Mouse (Mus musculus): ENCODE results near the gene 6030468B19Rik. TPM values are rescaled to one million over a fixed set of nuclear protein-coding genes. Genes with fewer than 3 reads are reported as not detected.
A peak's percentile ranks its signal among the peaks of the same experiment; 100 is the strongest.

Gene 6030468B19Rik
- total and polyA plus RNA-seq, 2 experiments from 2014 or later, result not detected

- under 1% methylated on average over 34 of the region's 34 CpGs for WGBS
- H3K27ac ChIP-seq (ENCODE audit: low read depth, low read length), result peak within 1 kb of the TSS; percentile 14; the same call in 1 of the 2 replicates
- peak within 1 kb of the TSS; percentile 37; the same call in 1 of the 2 replicates for H3K9ac ChIP-seq (replicated peaks; ENCODE audit: low read length, poor library complexity, severe bottlenecking)
- H3K9me3 ChIP-seq (ENCODE audit: low read length), result no peaks in the 10 kb centered on the region
- no peaks in the 10 kb centered on the region for H3K36me3 ChIP-seq (ENCODE audit: insufficient read depth, low read length)
- peak within 1 kb of the TSS; percentile 91 for H3K4me2 ChIP-seq (ENCODE audit: low read depth, low read length, poor library complexity, severe bottlenecking)
- H3K4me1 ChIP-seq (ENCODE audit: insufficient read depth, low read length), result 0 out of 2 replicates have a peak, but pooled peaks cover 4% of the 10 kb centered on the region
- TF ChIP-seq CTCF (IDR thresholded peaks at IDR 0.05), result no peak
- peak within 1 kb of the TSS; percentile 38 for H3K4me3 ChIP-seq (ENCODE audit: low read depth, low read length)
- DNase-seq (ENCODE audit: low spot score) (peak; percentile 82), ATAC-seq (ENCODE audit: low FRiP score) (peak; percentile 39; the same call in 1 of the 2 replicates)
- H3K27me3 ChIP-seq (ENCODE audit: insufficient read depth, low read length), result no peaks in the 10 kb centered on the region
These were observed 28.1 kb downstream of the 6030468B19Rik start, which contains the start of the genes Afmid and Tk1 for GRCm38 (mm10) chr11:117825333-117826101. Gene Afmid (plus strand): TSS chr11:117825924. Gene Tk1 (minus strand): TSS chr11:117826092.

- Histone ChIP-seq H3K4me3 (ENCODE audit: low read depth, low read length) (peak overlapping the region; percentile 38), H3K4me2 (ENCODE audit: low read depth, low read length, poor library complexity, severe bottlenecking) (peak overlapping the region; percentile 91), H3K9me3 (ENCODE audit: low read length) (no peaks in the 10 kb centered on the region), H3K27ac (ENCODE audit: low read depth, low read length) (peak overlapping the region; percentile 14; the same call in 1 of the 2 replicates), H3K9ac (replicated peaks; ENCODE audit: low read length, poor library complexity, severe bottlenecking) (peak overlapping the region; percentile 37; the same call in 1 of the 2 replicates), H3K27me3 (ENCODE audit: insufficient read depth, low read length) (no peaks in the 10 kb centered on the region), H3K4me1 (ENCODE audit: insufficient read depth, low read length) (0 out of 2 replicates have a peak, but pooled peaks cover 4% of the 10 kb centered on the region), H3K36me3 (ENCODE audit: insufficient read depth, low read length) (no peaks in the 10 kb centered on the region)
- ATAC-seq (ENCODE audit: low FRiP score) (no peak), DNase-seq (ENCODE audit: low spot score) (no peak)
- TF ChIP-seq CTCF (IDR thresholded peaks at IDR 0.05), result no peak
- 5% methylated on average over 5 of the region's 5 CpGs for WGBS
These were observed 28.7 kb downstream of the 6030468B19Rik start for GRCm38 (mm10) chr11:117826164-117826563.

GRCm38 (mm10) chr11:117826916-117827315 lies 29.5 kb downstream of the 6030468B19Rik start:
- H3K27ac ChIP-seq (ENCODE audit: low read depth, low read length), result no peak overlapping the region
- H3K4me1 ChIP-seq (ENCODE audit: insufficient read depth, low read length), result 0 out of 2 replicates have a peak, but pooled peaks cover 4% of the 10 kb centered on the region
- no peaks in the 10 kb centered on the region for H3K36me3 ChIP-seq (ENCODE audit: insufficient read depth, low read length)
- DNase-seq (ENCODE audit: low spot score), result no peak
- H3K4me2 ChIP-seq (ENCODE audit: low read depth, low read length, poor library complexity, severe bottlenecking), result no peak overlapping the region
- no peak overlapping the region for H3K4me3 ChIP-seq (ENCODE audit: low read depth, low read length)
- ATAC-seq (ENCODE audit: low FRiP score), result no peak
- H3K27me3 ChIP-seq (ENCODE audit: insufficient read depth, low read length), result no peaks in the 10 kb centered on the region
- H3K9me3 ChIP-seq (ENCODE audit: low read length), result no peaks in the 10 kb centered on the region
- no peak for TF ChIP-seq CTCF (IDR thresholded peaks at IDR 0.05)
- 75% methylated on average over 8 of the region's 8 CpGs for WGBS
- no peak overlapping the region for H3K9ac ChIP-seq (replicated peaks; ENCODE audit: low read length, poor library complexity, severe bottlenecking)

- ATAC-seq (ENCODE audit: low FRiP score), result no peak
- 70% methylated on average over 3 of the region's 3 CpGs for WGBS
- no peaks in the 10 kb centered on the region for H3K9me3 ChIP-seq (ENCODE audit: low read length)
These were observed 29.9 kb downstream of the 6030468B19Rik start for GRCm38 (mm10) chr11:117827386-117827785.

GRCm38 (mm10) chr11:117828149-117828887 lies 30.9 kb downstream of the 6030468B19Rik start:
- H3K4me3 ChIP-seq (ENCODE audit: low read depth, low read length), result no peak overlapping the region
- no peak for DNase-seq (ENCODE audit: low spot score)
- H3K9ac ChIP-seq (replicated peaks; ENCODE audit: low read length, poor library complexity, severe bottlenecking), result no peak overlapping the region
- no peak for ATAC-seq (ENCODE audit: low FRiP score)
- TF ChIP-seq CTCF (IDR thresholded peaks at IDR 0.05), result no peak
- no peaks in the 10 kb centered on the region for H3K9me3 ChIP-seq (ENCODE audit: low read length)
- 0 out of 2 replicates have a peak, but pooled peaks cover 4% of the 10 kb centered on the region for H3K4me1 ChIP-seq (ENCODE audit: insufficient read depth, low read length)
- no peaks in the 10 kb centered on the region for H3K36me3 ChIP-seq (ENCODE audit: insufficient read depth, low read length)
- no peak overlapping the region for H3K27ac ChIP-seq (ENCODE audit: low read depth, low read length)
- H3K27me3 ChIP-seq (ENCODE audit: insufficient read depth, low read length), result no peaks in the 10 kb centered on the region
- no peak overlapping the region for H3K4me2 ChIP-seq (ENCODE audit: low read depth, low read length, poor library complexity, severe bottlenecking)
- WGBS, result 70% methylated on average over 18 of the region's 18 CpGs

More at GRCm38 (mm10) chr11:117827386-117827785, 29.9 kb downstream of the 6030468B19Rik start:
- H3K36me3 ChIP-seq (ENCODE audit: insufficient read depth, low read length), result no peaks in the 10 kb centered on the region
- H3K4me1 ChIP-seq (ENCODE audit: insufficient read depth, low read length), result 0 out of 2 replicates have a peak, but pooled peaks cover 4% of the 10 kb centered on the region
- no peak overlapping the region for H3K9ac ChIP-seq (replicated peaks; ENCODE audit: low read length, poor library complexity, severe bottlenecking)
- DNase-seq (ENCODE audit: low spot score), result no peak
- H3K27me3 ChIP-seq (ENCODE audit: insufficient read depth, low read length), result no peaks in the 10 kb centered on the region
- TF ChIP-seq CTCF (IDR thresholded peaks at IDR 0.05), result no peak
- H3K4me3 ChIP-seq (ENCODE audit: low read depth, low read length), result no peak overlapping the region
- H3K27ac ChIP-seq (ENCODE audit: low read depth, low read length), result no peak overlapping the region
- H3K4me2 ChIP-seq (ENCODE audit: low read depth, low read length, poor library complexity, severe bottlenecking), result no peak overlapping the region

Data from midbrain, postnatal 0 days (tissue).